Mouse (Mus musculus) CH12.LX (cell line): Measurements from ENCODE around the gene Zdhhc8.

Experiments
- BHLHE40 ChIP-seq: IDR thresholded peaks from 2 replicates; pipeline ENCODE4 v1.6.1; 2011; ENCODE audit warnings: mild to moderate bottlenecking, low read depth, low read length, improper control_type of control experiment
- CTCF ChIP-seq, 2 experiments: IDR thresholded peaks in 1 of 2; conservative IDR thresholded peaks in 1 of 2; 2 replicates each; pipeline ENCODE4 v1.5.1; 2011 to 2012; ENCODE audit warnings: low read depth in 2 of 2, low read length in 2 of 2, improper control_type of control experiment in 1 of 2, inconsistent platforms in 1 of 2, mild to moderate bottlenecking in 1 of 2, moderate library complexity in 1 of 2
- MYC ChIP-seq: IDR thresholded peaks from 2 replicates; pipeline ENCODE4 v1.6.1; 2011; ENCODE audit warnings: low read depth, mild to moderate bottlenecking, improper control_type of control experiment, low read length
- SMC3 ChIP-seq: IDR thresholded peaks from 2 replicates; pipeline ENCODE4 v1.6.1; 2011; ENCODE audit warnings: low read depth, low read length, improper control_type of control experiment
- ZC3H11A ChIP-seq: IDR thresholded peaks from 2 replicates; pipeline ENCODE4 v1.6.1; 2012; ENCODE audit warnings: low read depth, mild to moderate bottlenecking, inconsistent platforms, low read length, improper control_type of control experiment

DNA sequence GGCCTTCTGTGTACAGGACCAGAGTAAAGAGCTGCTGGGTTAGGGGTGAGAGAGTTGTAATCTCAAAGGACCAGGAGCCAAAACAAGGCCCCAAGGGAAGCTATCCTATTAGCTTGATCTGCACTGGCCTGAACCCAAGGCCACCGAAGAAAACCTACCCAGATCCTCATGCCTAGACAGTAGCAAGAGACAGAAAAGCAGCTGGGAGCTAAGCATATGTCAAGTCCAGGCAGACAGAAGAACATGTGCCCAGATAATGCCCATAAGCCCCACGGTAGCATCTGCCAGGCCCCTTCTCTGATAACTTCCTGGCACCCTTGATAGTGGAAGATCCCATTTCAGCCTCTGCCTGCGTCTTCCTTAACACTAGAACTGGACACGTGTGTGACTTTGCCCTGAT lies 48.1 kb downstream of the Zdhhc8 start:
- no peak for TF ChIP-seq CTCF (conservative IDR thresholded peaks at IDR 0.05 in 1 of 2, IDR thresholded peaks at IDR 0.05 in 1 of 2; ENCODE audit: low read depth in 2 of 2, low read length in 2 of 2)
- no peak for TF ChIP-seq SMC3
- TF ChIP-seq ZC3H11A, result no peak
- TF ChIP-seq BHLHE40, result no peak
- TF ChIP-seq MYC, result no peak
